Mouse (Mus musculus): ENCODE data around the gene Dcbld2. TPM values are rescaled to one million over a fixed set of nuclear protein-coding genes. Genes with fewer than 3 reads are reported as not detected.

Dcbld2 gene
- polyA plus RNA-seq (2015; fragmentation: Nextera tagmentation; extraction: Ambion mirVana) = 4.3 and 4.6 TPM in 2 replicates

GRCm38 (mm10) chr16:58408062-58408486 is at the start of gene Dcbld2:
Gene Dcbld2, plus strand, starts transcription at chr16:58408443.
- Histone ChIP-seq H3K4me3 (replicated peaks) (peak within 1 kb of the TSS; percentile 82), H3K9ac (peak within 1 kb of the TSS; percentile 78), H3K27ac (replicated peaks) (peak within 1 kb of the TSS; percentile 87), H3K36me3 (no peaks in the 10 kb centered on the region), H3K4me1 (peaks cover 14% of the 10 kb centered on the region), H3K27me3 (no peaks in the 10 kb centered on the region), H3K4me2 (replicated peaks) (peak within 1 kb of the TSS; percentile 68), H3K9me3 (replicated peaks) (no peaks in the 10 kb centered on the region)
- under 1% methylated on average over 29 of the region's 32 CpGs for WGBS
- ATAC-seq (ENCODE audit: insufficient number of reproducible peaks, low FRiP score, low TSS enrichment, low read depth) = peak; percentile 100

GRCm38 (mm10) chr16:58377170-58377569 is 31.1 kb upstream of the Dcbld2 start:
- Histone ChIP-seq H3K4me1 (no peaks in the 10 kb centered on the region), H3K9ac (no peak overlapping the region), H3K9me3 (replicated peaks) (no peaks in the 10 kb centered on the region), H3K4me3 (replicated peaks) (no peak overlapping the region), H3K27me3 (no peaks in the 10 kb centered on the region), H3K27ac (replicated peaks) (no peak overlapping the region), H3K36me3 (no peaks in the 10 kb centered on the region), H3K4me2 (replicated peaks) (no peak overlapping the region)
- WGBS = 41% methylated on average over 1 of the region's 1 CpGs
- ATAC-seq (ENCODE audit: insufficient number of reproducible peaks, low FRiP score, low TSS enrichment, low read depth) = no peak

- no peak overlapping the region for H3K4me2 ChIP-seq (replicated peaks)
- no peak overlapping the region for H3K9ac ChIP-seq
- no peaks in the 10 kb centered on the region for H3K9me3 ChIP-seq (replicated peaks)
- no peaks in the 10 kb centered on the region for H3K27me3 ChIP-seq
- 53% methylated on average over 13 of the region's 13 CpGs for WGBS
- ATAC-seq (ENCODE audit: insufficient number of reproducible peaks, low FRiP score, low TSS enrichment, low read depth) = no peak
- no peak overlapping the region for H3K27ac ChIP-seq (replicated peaks)
- no peaks in the 10 kb centered on the region for H3K4me1 ChIP-seq
- no peak overlapping the region for H3K4me3 ChIP-seq (replicated peaks)
- no peaks in the 10 kb centered on the region for H3K36me3 ChIP-seq
Measured at GRCm38 (mm10) chr16:58377756-58378503, 30.3 kb upstream of the Dcbld2 start.

GRCm38 (mm10) chr16:58386241-58386757 is 21.9 kb upstream of the Dcbld2 start:
- Histone ChIP-seq H3K27ac (replicated peaks) (no peak overlapping the region), H3K4me3 (replicated peaks) (no peak overlapping the region), H3K4me2 (replicated peaks) (no peak overlapping the region), H3K36me3 (no peaks in the 10 kb centered on the region), H3K27me3 (no peaks in the 10 kb centered on the region), H3K4me1 (0 out of 2 replicates have a peak, but pooled peaks cover 3% of the 10 kb centered on the region), H3K9me3 (replicated peaks) (no peaks in the 10 kb centered on the region), H3K9ac (no peak overlapping the region)
- WGBS = 81% methylated on average over 4 of the region's 4 CpGs
- ATAC-seq (ENCODE audit: insufficient number of reproducible peaks, low FRiP score, low TSS enrichment, low read depth) = no peak

- H3K4me3 ChIP-seq (replicated peaks) = no peak overlapping the region
- 24% methylated on average over 7 of the region's 7 CpGs for WGBS
Measured at GRCm38 (mm10) chr16:58389143-58389755, 19.0 kb upstream of the Dcbld2 start.

GRCm38 (mm10) chr16:58393036-58393435 is 15.2 kb upstream of the Dcbld2 start:
- Histone ChIP-seq H3K4me1 (0 out of 2 replicates have a peak, but pooled peaks cover 3% of the 10 kb centered on the region), H3K27ac (replicated peaks) (no peak overlapping the region), H3K4me3 (replicated peaks) (no peak overlapping the region), H3K27me3 (no peaks in the 10 kb centered on the region), H3K9ac (no peak overlapping the region), H3K36me3 (no peaks in the 10 kb centered on the region), H3K4me2 (replicated peaks) (no peak overlapping the region), H3K9me3 (replicated peaks) (no peaks in the 10 kb centered on the region)
- WGBS = 63% methylated on average over 3 of the region's 3 CpGs
- ATAC-seq (ENCODE audit: insufficient number of reproducible peaks, low FRiP score, low TSS enrichment, low read depth) = no peak

More at GRCm38 (mm10) chr16:58389143-58389755, 19.0 kb upstream of the Dcbld2 start:
- no peak overlapping the region for H3K27ac ChIP-seq (replicated peaks)
- H3K4me2 ChIP-seq (replicated peaks) = no peak overlapping the region
- H3K36me3 ChIP-seq = no peaks in the 10 kb centered on the region
- no peaks in the 10 kb centered on the region for H3K27me3 ChIP-seq
- ATAC-seq (ENCODE audit: insufficient number of reproducible peaks, low FRiP score, low TSS enrichment, low read depth) = no peak
- H3K9ac ChIP-seq = no peak overlapping the region
- H3K4me1 ChIP-seq = 0 out of 2 replicates have a peak, but pooled peaks cover 3% of the 10 kb centered on the region
- no peaks in the 10 kb centered on the region for H3K9me3 ChIP-seq (replicated peaks)

- no peaks in the 10 kb centered on the region for H3K27me3 ChIP-seq
- no peak overlapping the region for H3K4me3 ChIP-seq (replicated peaks)
- H3K9ac ChIP-seq = no peak overlapping the region
- no peak overlapping the region for H3K27ac ChIP-seq (replicated peaks)
- 72% methylated on average over 5 of the region's 5 CpGs for WGBS
- H3K36me3 ChIP-seq = no peaks in the 10 kb centered on the region
- ATAC-seq (ENCODE audit: insufficient number of reproducible peaks, low FRiP score, low TSS enrichment, low read depth) = no peak
- no peak overlapping the region for H3K4me2 ChIP-seq (replicated peaks)
- 0 out of 2 replicates have a peak, but pooled peaks cover 2% of the 10 kb centered on the region for H3K4me1 ChIP-seq
- H3K9me3 ChIP-seq (replicated peaks) = no peaks in the 10 kb centered on the region
Measured at GRCm38 (mm10) chr16:58394156-58394555, 14.1 kb upstream of the Dcbld2 start.

GRCm38 (mm10) chr16:58398604-58399003 is 9.6 kb upstream of the Dcbld2 start:
- Histone ChIP-seq H3K4me2 (replicated peaks) (no peak overlapping the region), H3K27ac (replicated peaks) (no peak overlapping the region), H3K27me3 (no peaks in the 10 kb centered on the region), H3K4me3 (replicated peaks) (no peak overlapping the region), H3K36me3 (no peaks in the 10 kb centered on the region), H3K9me3 (replicated peaks) (no peaks in the 10 kb centered on the region), H3K9ac (no peak overlapping the region), H3K4me1 (no peaks in the 10 kb centered on the region)
- 85% methylated on average over 3 of the region's 3 CpGs for WGBS
- no peak for ATAC-seq (ENCODE audit: insufficient number of reproducible peaks, low FRiP score, low TSS enrichment, low read depth)

GRCm38 (mm10) chr16:58401079-58401478 is 7.2 kb upstream of the Dcbld2 start:
- WGBS = 82% methylated on average over 2 of the region's 2 CpGs
- ATAC-seq (ENCODE audit: insufficient number of reproducible peaks, low FRiP score, low TSS enrichment, low read depth) = no peak

GRCm38 (mm10) chr16:58404665-58405064 is 3.6 kb upstream of the Dcbld2 start:
- Histone ChIP-seq H3K9me3 (replicated peaks) (no peaks in the 10 kb centered on the region), H3K4me1 (peaks cover 6% of the 10 kb centered on the region), H3K27ac (replicated peaks) (no peak overlapping the region), H3K4me3 (replicated peaks) (no peak overlapping the region), H3K27me3 (no peaks in the 10 kb centered on the region), H3K4me2 (replicated peaks) (no peak overlapping the region), H3K36me3 (no peaks in the 10 kb centered on the region), H3K9ac (no peak overlapping the region)
- 32% methylated on average over 7 of the region's 7 CpGs for WGBS
- ATAC-seq (ENCODE audit: insufficient number of reproducible peaks, low FRiP score, low TSS enrichment, low read depth) = no peak

More at GRCm38 (mm10) chr16:58401079-58401478, 7.2 kb upstream of the Dcbld2 start:
- no peaks in the 10 kb centered on the region for H3K27me3 ChIP-seq
- no peak overlapping the region for H3K9ac ChIP-seq
- H3K4me1 ChIP-seq = no peaks in the 10 kb centered on the region
- H3K27ac ChIP-seq (replicated peaks) = no peak overlapping the region
- H3K9me3 ChIP-seq (replicated peaks) = no peaks in the 10 kb centered on the region
- H3K4me3 ChIP-seq (replicated peaks) = no peak overlapping the region
- no peak overlapping the region for H3K4me2 ChIP-seq (replicated peaks)
- no peaks in the 10 kb centered on the region for H3K36me3 ChIP-seq

GRCm38 (mm10) chr16:58405271-58405670 is 3.0 kb upstream of the Dcbld2 start:
- 88% methylated on average over 4 of the region's 4 CpGs for WGBS
- H3K27me3 ChIP-seq = no peaks in the 10 kb centered on the region

More at GRCm38 (mm10) chr16:58405271-58405670, 3.0 kb upstream of the Dcbld2 start:
- Histone ChIP-seq H3K4me2 (replicated peaks) (no peak overlapping the region), H3K27ac (replicated peaks) (no peak overlapping the region), H3K4me3 (replicated peaks) (no peak overlapping the region), H3K9me3 (replicated peaks) (no peaks in the 10 kb centered on the region), H3K9ac (no peak overlapping the region), H3K36me3 (no peaks in the 10 kb centered on the region), H3K4me1 (peaks cover 9% of the 10 kb centered on the region)
- no peak for ATAC-seq (ENCODE audit: insufficient number of reproducible peaks, low FRiP score, low TSS enrichment, low read depth)

All from embryonic facial prominence, embryonic 15.5 days (tissue).